18 mouse cellular contexts compared by ENCODE assay signal in genomic region chr1:89444014-89444413, GRCm38 (mm10).
"Had no signal": no experiment of that assay in that cellular context is flagged by ENCODE, and none has a peak within 500 bp of the region (broad histone marks: within the 10 kb centered on the region; RNA-seq: fewer than 3 reads in every experiment).

No protein-coding gene starts in this region.

- H3K9me3 ChIP-seq: limb, embryonic 12.5 days; liver, embryonic 13.5 days; lung, embryonic 15.5 days; megakaryocyte, embryonic 14.5 days; midbrain, embryonic 12.5 days; neural tube, embryonic 12.5 days; stomach, embryonic 15.5 days had no signal

- DNase-seq: kidney, adult 8-10 months; kidney, postnatal 25 days; liver; liver, embryonic 13.5 days; liver, postnatal 0 days; lung, postnatal 14 days; retina, postnatal 1 day; right cerebral cortex, postnatal 4 days; thymus, adult 2 months; thymus, postnatal 25 days had no signal

- H3K4me2 ChIP-seq: limb, embryonic 12.5 days; liver, embryonic 13.5 days; lung, embryonic 15.5 days; midbrain, embryonic 12.5 days; neural tube, embryonic 12.5 days; stomach, embryonic 15.5 days had no signal

- H3K9ac ChIP-seq: limb, embryonic 12.5 days; liver, embryonic 13.5 days; liver, postnatal 0 days; lung, embryonic 15.5 days; midbrain, embryonic 12.5 days; neural tube, embryonic 12.5 days; stomach, embryonic 15.5 days had no signal

- H3K27ac ChIP-seq: limb, embryonic 12.5 days; liver, embryonic 13.5 days; lung, embryonic 15.5 days; macrophage; midbrain, embryonic 12.5 days; neural tube, embryonic 12.5 days; stomach, embryonic 15.5 days had no signal

- H3K4me3 ChIP-seq: limb, embryonic 12.5 days; liver, embryonic 13.5 days; lung, embryonic 15.5 days; megakaryocyte, embryonic 14.5 days; midbrain, embryonic 12.5 days; neural tube, embryonic 12.5 days; stomach, embryonic 15.5 days had no signal

- H3K36me3 ChIP-seq: limb, embryonic 12.5 days; liver, embryonic 13.5 days; lung, embryonic 15.5 days; midbrain, embryonic 12.5 days; neural tube, embryonic 12.5 days; stomach, embryonic 15.5 days had no signal

- ATAC-seq: intestine, embryonic 16.5 days; liver, postnatal 0 days had no signal

- H3K27me3 ChIP-seq: limb, embryonic 12.5 days; liver, embryonic 13.5 days; lung, embryonic 15.5 days; midbrain, embryonic 12.5 days; neural tube, embryonic 12.5 days; stomach, embryonic 15.5 days had no signal

- H3K4me1 ChIP-seq: liver, embryonic 13.5 days; lung, embryonic 15.5 days; megakaryocyte, embryonic 14.5 days had no signal
